Mouse (Mus musculus): ENCODE data around the gene Apba2. TPM values are rescaled to one million over a fixed set of nuclear protein-coding genes. Genes with fewer than 3 reads are reported as not detected.

Apba2 gene
- total and polyA plus RNA-seq, 2 experiments from 2014 or later: 0.42 TPM; not detected in 1

DNA sequence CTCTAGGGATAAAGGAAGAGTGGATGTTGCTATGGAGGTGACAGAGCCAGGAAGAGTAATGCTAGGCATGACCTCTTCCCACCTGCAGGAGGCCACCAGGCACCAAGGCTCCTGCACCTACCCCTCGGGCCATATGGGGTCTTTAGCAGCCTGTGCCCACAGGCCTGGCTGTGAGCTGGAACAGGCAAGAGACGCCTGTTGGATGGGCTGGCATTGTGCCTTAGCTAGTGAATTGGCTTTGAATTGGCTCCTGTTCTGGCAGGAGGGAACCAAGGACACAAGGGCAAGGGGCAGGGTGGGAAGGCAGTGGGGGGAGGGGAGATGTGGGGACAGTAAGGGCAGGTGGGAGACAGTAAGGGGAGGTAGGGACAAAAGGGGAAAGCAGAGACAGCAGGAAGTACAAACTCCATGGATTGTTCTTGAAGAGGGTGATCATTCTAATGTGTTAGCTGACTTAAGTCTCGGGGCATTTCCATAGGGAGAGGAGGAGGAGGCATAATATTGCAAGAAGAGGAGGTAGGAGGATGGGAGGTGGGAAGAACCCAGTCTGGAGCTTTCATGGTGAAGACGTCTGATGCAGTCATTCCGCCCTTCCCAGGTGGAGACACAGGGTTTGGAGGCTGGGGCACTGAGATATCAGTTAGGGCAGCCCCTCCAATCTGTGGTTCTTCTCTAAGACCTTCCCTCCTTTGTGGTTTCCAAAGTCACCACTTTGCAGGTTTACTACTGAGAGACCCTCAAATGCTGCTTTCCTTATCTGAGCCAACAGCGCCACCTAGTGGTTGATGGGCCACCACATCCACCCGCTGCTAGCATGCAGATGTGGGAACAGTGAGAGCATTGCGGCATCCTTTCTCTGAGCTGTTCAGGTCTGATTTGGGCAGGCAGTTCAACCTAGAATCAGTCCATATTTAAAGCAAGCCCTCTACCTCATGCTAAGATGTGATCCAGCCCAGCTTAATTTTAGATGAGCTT lies 240.1 kb downstream of the Apba2 start:
- 26% methylated on average over 8 of the region's 8 CpGs for WGBS
- DNase-seq (ENCODE audit: low spot score): peak; percentile 25

GRCm38 (mm10) chr7:64743610-64744009 lies 242.1 kb downstream of the Apba2 start:
- Histone ChIP-seq H3K4me2 (ENCODE audit: low read depth, low read length) (no peak overlapping the region), H3K9me3 (replicated peaks; ENCODE audit: control insufficient read depth, low read length) (no peaks in the 10 kb centered on the region), H3K4me3 (ENCODE audit: low read depth, low read length) (no peak overlapping the region), H3K9ac (replicated peaks; ENCODE audit: low read depth, low read length) (no peak overlapping the region), H3K36me3 (replicated peaks; ENCODE audit: control insufficient read depth, insufficient read depth, low read length) (no peaks in the 10 kb centered on the region), H3K27ac (ENCODE audit: low read depth) (no peak overlapping the region), H3K4me1 (ENCODE audit: control insufficient read depth, insufficient read depth) (no peaks in the 10 kb centered on the region), H3K27me3 (ENCODE audit: control insufficient read depth, insufficient read depth, low read length) (0 out of 2 replicates have a peak, but pooled peaks cover 3% of the 10 kb centered on the region)
- ATAC-seq (ENCODE audit: insufficient read depth, low read depth) (no peak), DNase-seq (ENCODE audit: low spot score) (no peak)
- TF ChIP-seq EP300 (IDR thresholded peaks at IDR 0.05; ENCODE audit: low read depth) (no peak), CTCF (IDR thresholded peaks at IDR 0.05; ENCODE audit: low read depth) (no peak)
- WGBS: 71% methylated on average over 7 of the region's 7 CpGs

More for the DNA sequence above, 240.1 kb downstream of the Apba2 start:
- Histone ChIP-seq H3K4me2 (ENCODE audit: low read depth, low read length) (no peak overlapping the region), H3K4me3 (ENCODE audit: low read depth, low read length) (no peak overlapping the region), H3K36me3 (replicated peaks; ENCODE audit: control insufficient read depth, insufficient read depth, low read length) (no peaks in the 10 kb centered on the region), H3K9ac (replicated peaks; ENCODE audit: low read depth, low read length) (no peak overlapping the region), H3K4me1 (ENCODE audit: control insufficient read depth, insufficient read depth) (no peaks in the 10 kb centered on the region), H3K27ac (ENCODE audit: low read depth) (no peak overlapping the region), H3K27me3 (ENCODE audit: control insufficient read depth, insufficient read depth, low read length) (0 out of 2 replicates have a peak, but pooled peaks cover 3% of the 10 kb centered on the region), H3K9me3 (replicated peaks; ENCODE audit: control insufficient read depth, low read length) (no peaks in the 10 kb centered on the region)
- no peak for ATAC-seq (ENCODE audit: insufficient read depth, low read depth)
- TF ChIP-seq EP300 (IDR thresholded peaks at IDR 0.05; ENCODE audit: low read depth): no peak
- peak; percentile 94 for TF ChIP-seq CTCF (IDR thresholded peaks at IDR 0.05; ENCODE audit: low read depth)

DNA sequence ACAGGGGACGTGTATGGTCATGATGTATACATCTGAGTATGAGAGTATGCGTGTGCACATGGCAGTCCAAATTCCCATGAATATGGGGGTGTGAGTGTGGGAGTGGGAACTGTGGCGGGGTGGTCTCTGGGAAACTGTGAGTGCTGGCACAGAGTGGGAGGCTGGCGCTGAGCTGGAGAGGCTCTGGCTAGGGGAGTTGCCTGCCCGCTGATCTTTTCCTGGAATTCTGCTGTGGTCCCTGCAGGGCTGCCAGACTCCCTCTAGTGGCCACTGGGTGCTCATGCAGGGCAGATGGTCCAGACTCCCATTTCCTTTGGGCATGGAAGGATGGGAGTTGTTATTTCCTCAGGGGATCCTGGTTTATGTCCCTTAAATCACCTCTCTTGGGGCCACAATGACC lies 250.0 kb downstream of the Apba2 start:
- H3K9ac ChIP-seq (replicated peaks; ENCODE audit: low read depth, low read length): no peak overlapping the region
- ATAC-seq (ENCODE audit: insufficient read depth, low read depth): no peak; the same call in 1 of the 2 replicates
- H3K36me3 ChIP-seq (replicated peaks; ENCODE audit: control insufficient read depth, insufficient read depth, low read length): no peaks in the 10 kb centered on the region
- 23% methylated on average over 5 of the region's 5 CpGs for WGBS
- TF ChIP-seq CTCF (IDR thresholded peaks at IDR 0.05; ENCODE audit: low read depth): peak; percentile 92
- TF ChIP-seq EP300 (IDR thresholded peaks at IDR 0.05; ENCODE audit: low read depth): no peak
- H3K4me1 ChIP-seq (ENCODE audit: control insufficient read depth, insufficient read depth): no peaks in the 10 kb centered on the region
- peak; percentile 56 for DNase-seq (ENCODE audit: low spot score)
- H3K27ac ChIP-seq (ENCODE audit: low read depth): no peak overlapping the region
- no peaks in the 10 kb centered on the region for H3K27me3 ChIP-seq (ENCODE audit: control insufficient read depth, insufficient read depth, low read length)
- no peaks in the 10 kb centered on the region for H3K9me3 ChIP-seq (replicated peaks; ENCODE audit: control insufficient read depth, low read length)
- no peak overlapping the region for H3K4me3 ChIP-seq (ENCODE audit: low read depth, low read length)
- H3K4me2 ChIP-seq (ENCODE audit: low read depth, low read length): no peak overlapping the region

- Histone ChIP-seq H3K4me1 (ENCODE audit: control insufficient read depth, insufficient read depth) (no peaks in the 10 kb centered on the region), H3K4me2 (ENCODE audit: low read depth, low read length) (no peak overlapping the region), H3K36me3 (replicated peaks; ENCODE audit: control insufficient read depth, insufficient read depth, low read length) (no peaks in the 10 kb centered on the region), H3K4me3 (ENCODE audit: low read depth, low read length) (no peak overlapping the region), H3K9ac (replicated peaks; ENCODE audit: low read depth, low read length) (no peak overlapping the region), H3K27ac (ENCODE audit: low read depth) (no peak overlapping the region), H3K27me3 (ENCODE audit: control insufficient read depth, insufficient read depth, low read length) (no peaks in the 10 kb centered on the region), H3K9me3 (replicated peaks; ENCODE audit: control insufficient read depth, low read length) (no peaks in the 10 kb centered on the region)
- 87% methylated on average over 7 of the region's 7 CpGs for WGBS
- DNase-seq (ENCODE audit: low spot score): no peak
- TF ChIP-seq CTCF (IDR thresholded peaks at IDR 0.05; ENCODE audit: low read depth) (no peak), EP300 (IDR thresholded peaks at IDR 0.05; ENCODE audit: low read depth) (no peak)
- ATAC-seq (ENCODE audit: insufficient read depth, low read depth): no peak
Measured at GRCm38 (mm10) chr7:64752133-64752532, 250.6 kb downstream of the Apba2 start.

DNA sequence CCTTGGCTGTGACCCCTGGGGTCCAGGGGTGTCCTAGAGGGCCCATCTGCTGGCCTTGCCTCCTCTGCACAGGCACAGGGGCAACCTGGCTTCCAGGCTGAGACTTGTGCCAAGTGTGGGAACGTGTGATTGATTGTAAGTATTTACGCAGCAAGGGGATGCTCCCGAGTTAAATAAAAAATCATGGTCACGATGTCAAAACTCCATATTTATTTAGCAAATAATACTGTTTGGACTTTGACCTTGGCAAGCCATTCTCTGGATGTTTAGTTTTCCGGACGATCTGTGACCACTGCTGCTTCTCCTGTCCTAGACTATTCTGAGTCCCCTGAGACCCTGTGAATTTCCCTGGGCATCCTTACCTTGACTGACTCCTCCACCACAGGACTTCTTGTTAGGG lies 252.2 kb downstream of the Apba2 start:
- H3K27me3 ChIP-seq (ENCODE audit: control insufficient read depth, insufficient read depth, low read length): no peaks in the 10 kb centered on the region
- ATAC-seq (ENCODE audit: insufficient read depth, low read depth): no peak
- no peak overlapping the region for H3K4me2 ChIP-seq (ENCODE audit: low read depth, low read length)
- no peak overlapping the region for H3K27ac ChIP-seq (ENCODE audit: low read depth)
- H3K36me3 ChIP-seq (replicated peaks; ENCODE audit: control insufficient read depth, insufficient read depth, low read length): no peaks in the 10 kb centered on the region
- H3K4me3 ChIP-seq (ENCODE audit: low read depth, low read length): no peak overlapping the region
- no peak for TF ChIP-seq EP300 (IDR thresholded peaks at IDR 0.05; ENCODE audit: low read depth)
- TF ChIP-seq CTCF (IDR thresholded peaks at IDR 0.05; ENCODE audit: low read depth): no peak
- no peak for DNase-seq (ENCODE audit: low spot score)
- WGBS: 77% methylated on average over 6 of the region's 6 CpGs
- H3K9me3 ChIP-seq (replicated peaks; ENCODE audit: control insufficient read depth, low read length): no peaks in the 10 kb centered on the region
- no peak overlapping the region for H3K9ac ChIP-seq (replicated peaks; ENCODE audit: low read depth, low read length)
- no peaks in the 10 kb centered on the region for H3K4me1 ChIP-seq (ENCODE audit: control insufficient read depth, insufficient read depth)

Data from heart, postnatal 0 days (tissue).